Mouse (Mus musculus) Patski (cell line): Measurements from ENCODE around the gene Rala. TPM values are rescaled to one million over a fixed set of nuclear protein-coding genes. Genes with fewer than 3 reads are reported as not detected.

Source experiments
- ATAC-seq: fragments of 100-300 bp; one replicate; pipeline ENCODE4 v1.8.0; 2021
- CTCF ChIA-PET: fragments of 350-600 bp; sonication (Branson Sonifier 250); formaldehyde crosslinking; loops from one replicate; lab custom pipeline; 2022; ENCODE audit warnings: inconsistent platforms; lab: Charles Lee
- POLR2A ChIA-PET: fragments of 350-600 bp; sonication (Branson Sonifier 250); formaldehyde crosslinking; loops from one replicate; lab custom pipeline; 2022; ENCODE audit warnings: antibody characterized with exemption, inconsistent platforms; lab: Charles Lee
- DNase-seq: peaks from one replicate; pipeline ENCODE4 v3.0.0-alpha.2; 2011; ENCODE audit warnings: low read depth, low spot score
- H3K27me3 ChIP-seq: fragments of 371-371 bp; one replicate; pipeline ENCODE4 v1.5.1; 2021
- CTCF ChIP-seq: fragments of 100-300 bp; IDR thresholded peaks from one replicate; pipeline ENCODE4 v1.5.1; 2021
- in situ Hi-C: fragments of 300-500 bp; cut with MboI; formaldehyde crosslinking; loops from 3 replicates; pipeline ENCODE4 v1.11.1; 2018; ENCODE audit warnings: low pct_unique_long_range_greater_than_20kb, mixed read lengths
- polyA plus RNA-seq: library from polyadenylated mRNA; unstranded; gene quantifications from one replicate; pipeline ENCODE4 v1.2.3, GENCODE M21; 2021

Rala gene
- polyA plus RNA-seq, 1 experiment from 2014 or later = 74.0 TPM

- POLR2A ChIA-PET = no interaction called here
- TF ChIP-seq CTCF = no peak
- DNase-seq (no peak), ATAC-seq (no peak)
- H3K27me3 ChIP-seq = no peaks in the 10 kb centered on the region
- CTCF ChIA-PET = interaction anchor here (1.2 kb wide), 1 partner anchor 9 kb away, joined by 5 read pairs; no protein-coding TSS in a partner anchor
- in situ Hi-C loops = no loop called here
Observed at GRCm38 (mm10) chr13:17891545-17891944, 52.5 kb downstream of the Rala start.

- TF ChIP-seq CTCF = no peak
- DNase-seq (no peak), ATAC-seq (no peak)
- H3K27me3 ChIP-seq = no peaks in the 10 kb centered on the region
- CTCF ChIA-PET = no interaction called here
- in situ Hi-C loops = no loop called here
- POLR2A ChIA-PET = no interaction called here
Observed at GRCm38 (mm10) chr13:17884211-17884610, 59.8 kb downstream of the Rala start.

GRCm38 (mm10) chr13:17879061-17879460 lies 65.0 kb downstream of the Rala start:
- no peak for TF ChIP-seq CTCF
- CTCF ChIA-PET = no interaction called here
- ATAC-seq = no peak
- POLR2A ChIA-PET = no interaction called here
- in situ Hi-C loops = no loop called here
- no peak for DNase-seq
- H3K27me3 ChIP-seq = no peaks in the 10 kb centered on the region

DNA sequence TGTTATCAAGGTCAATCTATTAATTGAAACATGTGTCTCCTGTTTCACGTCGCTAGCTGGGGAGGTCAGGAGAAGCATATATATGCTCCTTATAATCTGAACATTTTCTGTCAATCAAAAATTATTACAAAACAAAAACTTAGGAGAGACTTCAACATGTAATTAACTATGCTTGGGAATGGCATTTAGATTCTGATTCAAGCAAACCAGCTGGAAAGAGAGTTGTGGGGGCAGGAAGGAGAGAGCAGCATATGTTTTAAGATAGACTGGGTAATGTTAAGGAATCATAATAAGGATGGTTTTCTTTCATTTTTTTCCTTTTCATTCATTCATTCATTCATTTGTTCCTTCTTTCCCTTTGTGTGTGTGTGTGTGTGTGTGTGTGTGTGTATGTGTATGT lies 77.3 kb downstream of the Rala start:
- CTCF ChIA-PET = no interaction called here
- no peak for DNase-seq
- ATAC-seq = no peak
- peaks cover 10% of the 10 kb centered on the region for H3K27me3 ChIP-seq
- POLR2A ChIA-PET = no interaction called here
- TF ChIP-seq CTCF = no peak
- in situ Hi-C loops = no loop called here

GRCm38 (mm10) chr13:17860536-17860935 lies 83.5 kb downstream of the Rala start:
- peaks cover 2% of the 10 kb centered on the region for H3K27me3 ChIP-seq
- POLR2A ChIA-PET = no interaction called here
- no peak for ATAC-seq
- TF ChIP-seq CTCF = no peak
- no peak for DNase-seq
- in situ Hi-C loops = no loop called here
- CTCF ChIA-PET = interaction anchor here (1.4 kb wide), 1 partner anchor 36 kb away, joined by 4 read pairs; no protein-coding TSS in a partner anchor

- H3K27me3 ChIP-seq = peaks cover 2% of the 10 kb centered on the region
- no peak for TF ChIP-seq CTCF
- ATAC-seq (no peak), DNase-seq (no peak)
- CTCF ChIA-PET = interaction anchor here (1.4 kb wide), 1 partner anchor 37 kb away, joined by 4 read pairs; no protein-coding TSS in a partner anchor
- POLR2A ChIA-PET = no interaction called here
- in situ Hi-C loops = no loop called here
Observed at GRCm38 (mm10) chr13:17859365-17860033, 84.5 kb downstream of the Rala start.

DNA sequence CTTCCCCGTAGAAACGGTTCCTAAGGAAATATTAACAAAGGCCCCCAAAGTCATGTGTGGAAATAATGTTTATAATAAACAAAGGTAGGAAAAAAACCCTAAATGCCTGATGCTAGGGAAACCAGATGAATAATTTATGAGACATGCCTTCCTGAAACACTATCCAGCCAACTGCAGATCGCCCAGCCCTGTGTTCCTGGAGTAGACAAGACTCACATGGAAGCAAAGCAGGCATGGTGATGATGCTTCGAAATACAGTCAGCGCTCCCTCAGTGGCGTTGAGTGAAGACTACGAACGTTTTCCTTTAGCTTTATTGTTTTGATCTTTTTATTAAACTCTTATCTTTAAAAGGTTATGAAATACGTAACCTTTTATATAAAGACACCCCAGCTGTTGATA lies 87.0 kb downstream of the Rala start:
- ChIA-PET CTCF (interaction anchor here (1.0 to 2.9 kb wide), 3 partner anchors 8 to 126 kb away, joined by 4 to 12 read pairs (median 4); no protein-coding TSS in a partner anchor), POLR2A (no interaction called here)
- in situ Hi-C loops = no loop called here
- peaks cover 2% of the 10 kb centered on the region for H3K27me3 ChIP-seq
- no peak for TF ChIP-seq CTCF
- no peak for ATAC-seq
- DNase-seq = no peak

GRCm38 (mm10) chr13:17855492-17856138 lies 88.4 kb downstream of the Rala start:
- in situ Hi-C loops = no loop called here
- ATAC-seq (no peak), DNase-seq (no peak)
- TF ChIP-seq CTCF = no peak
- POLR2A ChIA-PET = no interaction called here
- CTCF ChIA-PET = interaction anchor here (2.9 kb wide), 1 partner anchor 16 kb away, joined by 12 read pairs; no protein-coding TSS in a partner anchor
- H3K27me3 ChIP-seq = peaks cover 2% of the 10 kb centered on the region

GRCm38 (mm10) chr13:17854755-17855154 lies 89.3 kb downstream of the Rala start:
- CTCF ChIA-PET = no interaction called here
- in situ Hi-C loops = no loop called here
- DNase-seq (no peak), ATAC-seq (no peak)
- peaks cover 2% of the 10 kb centered on the region for H3K27me3 ChIP-seq
- POLR2A ChIA-PET = no interaction called here
- TF ChIP-seq CTCF = no peak

DNA sequence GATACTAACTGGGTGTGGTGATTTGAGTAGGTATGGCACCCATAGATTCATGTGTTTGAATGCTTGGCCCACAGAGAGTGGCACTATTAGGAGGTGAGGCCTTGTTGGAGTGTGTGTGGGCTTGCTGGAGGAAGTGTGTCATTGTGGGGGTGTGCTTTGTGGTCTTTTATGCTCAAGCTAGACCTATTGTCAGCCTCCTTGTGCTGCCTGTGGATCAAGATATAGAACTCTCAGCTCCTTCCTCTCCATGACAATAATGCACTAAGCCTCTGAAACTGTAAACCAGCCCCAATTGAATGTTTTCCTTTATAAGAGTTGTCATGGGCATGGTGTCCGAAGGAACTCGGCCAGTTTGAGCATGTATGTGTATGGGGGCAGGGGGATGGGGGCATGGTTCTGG lies 100.7 kb downstream of the Rala start:
- DNase-seq (no peak), ATAC-seq (no peak)
- ChIA-PET CTCF (interaction anchor here (1.9 kb wide), 1 partner anchor 140 kb away, joined by 6 read pairs; no protein-coding TSS in a partner anchor), POLR2A (interaction anchor here (0.7 kb wide), 1 partner anchor 91 kb away, joined by 3 read pairs; no protein-coding TSS in a partner anchor)
- TF ChIP-seq CTCF = no peak
- H3K27me3 ChIP-seq = no peaks in the 10 kb centered on the region
- in situ Hi-C loops = loop anchor here (25.0 kb wide), 1 partner anchor 319 kb away; no protein-coding TSS in a partner anchor

GRCm38 (mm10) chr13:17842756-17843155 lies 101.3 kb downstream of the Rala start:
- no peak for TF ChIP-seq CTCF
- no peak for ATAC-seq
- DNase-seq = no peak
- CTCF ChIA-PET = interaction anchor here (1.9 kb wide), 1 partner anchor 140 kb away, joined by 6 read pairs; no protein-coding TSS in a partner anchor
- H3K27me3 ChIP-seq = no peaks in the 10 kb centered on the region
- POLR2A ChIA-PET = no interaction called here
- in situ Hi-C loops = loop anchor here (25.0 kb wide), 1 partner anchor 320 kb away; no protein-coding TSS in a partner anchor
